Mouse (Mus musculus): ENCODE measurements around the gene Cntn5.

Cntn5 gene

GRCm38 (mm10) chr9:10904616-10905363, at the start of gene Cntn5:
Cntn5 (minus strand) TSS chr9:10904775.
- no peak for DNase-seq (ENCODE audit: extremely low read depth, low read depth)

GRCm38 (mm10) chr9:10950470-10950869, 45.9 kb upstream of the Cntn5 start:
- DNase-seq (ENCODE audit: extremely low read depth, low read depth): no peak

- peak; percentile 12 for DNase-seq (ENCODE audit: extremely low read depth, low read depth)
Observed at GRCm38 (mm10) chr9:10909573-10909972, 5.0 kb upstream of the Cntn5 start.

- no peak for DNase-seq (ENCODE audit: extremely low read depth, low read depth)
Observed at GRCm38 (mm10) chr9:10905696-10906095, 1.1 kb upstream of the Cntn5 start.

- DNase-seq (ENCODE audit: extremely low read depth, low read depth): no peak
Observed at GRCm38 (mm10) chr9:10879758-10880157, 24.8 kb downstream of the Cntn5 start.

GRCm38 (mm10) chr9:10873881-10874280, 30.7 kb downstream of the Cntn5 start:
- no peak for DNase-seq (ENCODE audit: extremely low read depth, low read depth)

GRCm38 (mm10) chr9:10856204-10856892, 48.2 kb downstream of the Cntn5 start:
- no peak for DNase-seq (ENCODE audit: extremely low read depth, low read depth)

- no peak for DNase-seq (ENCODE audit: extremely low read depth, low read depth)
Observed at GRCm38 (mm10) chr9:10816711-10817110, 87.9 kb downstream of the Cntn5 start.

- DNase-seq (ENCODE audit: extremely low read depth, low read depth): no peak
Observed at GRCm38 (mm10) chr9:10797158-10797557, 107.4 kb downstream of the Cntn5 start.

GRCm38 (mm10) chr9:10795102-10795501, 109.5 kb downstream of the Cntn5 start:
- no peak for DNase-seq (ENCODE audit: extremely low read depth, low read depth)

- no peak for DNase-seq (ENCODE audit: extremely low read depth, low read depth)
Observed at GRCm38 (mm10) chr9:10731878-10732277, 172.7 kb downstream of the Cntn5 start.

GRCm38 (mm10) chr9:10724191-10724590, 180.4 kb downstream of the Cntn5 start:
- no peak for DNase-seq (ENCODE audit: extremely low read depth, low read depth)

GRCm38 (mm10) chr9:10722121-10722520, 182.5 kb downstream of the Cntn5 start:
- no peak for DNase-seq (ENCODE audit: extremely low read depth, low read depth)

GRCm38 (mm10) chr9:10718986-10719385, 185.6 kb downstream of the Cntn5 start:
- DNase-seq (ENCODE audit: extremely low read depth, low read depth): no peak

GRCm38 (mm10) chr9:10713641-10714040, 190.9 kb downstream of the Cntn5 start:
- no peak for DNase-seq (ENCODE audit: extremely low read depth, low read depth)

- no peak for DNase-seq (ENCODE audit: extremely low read depth, low read depth)
Observed at GRCm38 (mm10) chr9:10681646-10682045, 222.9 kb downstream of the Cntn5 start.

GRCm38 (mm10) chr9:10681181-10681580, 223.4 kb downstream of the Cntn5 start:
- no peak for DNase-seq (ENCODE audit: extremely low read depth, low read depth)

GRCm38 (mm10) chr9:10668676-10669075, 235.9 kb downstream of the Cntn5 start:
- no peak for DNase-seq (ENCODE audit: extremely low read depth, low read depth)

GRCm38 (mm10) chr9:10667438-10667837, 237.1 kb downstream of the Cntn5 start:
- no peak for DNase-seq (ENCODE audit: extremely low read depth, low read depth)

- no peak for DNase-seq (ENCODE audit: extremely low read depth, low read depth)
Observed at GRCm38 (mm10) chr9:10665756-10666155, 238.8 kb downstream of the Cntn5 start.

GRCm38 (mm10) chr9:10663101-10663500, 241.5 kb downstream of the Cntn5 start:
- DNase-seq (ENCODE audit: extremely low read depth, low read depth): no peak

GRCm38 (mm10) chr9:10659478-10659877, 245.1 kb downstream of the Cntn5 start:
- DNase-seq (ENCODE audit: extremely low read depth, low read depth): no peak

GRCm38 (mm10) chr9:10658086-10658485, 246.5 kb downstream of the Cntn5 start:
- no peak for DNase-seq (ENCODE audit: extremely low read depth, low read depth)

Measured in MEL-GATA-1-ER (cell line).